Mouse (Mus musculus) E14TG2a.4 (cell line): ENCODE data around the gene Efcab11.

Experiments
- CTCF ChIP-seq: conservative IDR thresholded peaks from 2 replicates; pipeline ENCODE4 v1.5.1; 2014; ENCODE audit warnings: low read length
- NANOG ChIP-seq: IDR thresholded peaks from 2 replicates; pipeline ENCODE4 v1.6.1; 2014; ENCODE audit warnings: borderline replicate concordance, low read length, mixed read lengths
- POU5F1 ChIP-seq: IDR thresholded peaks from 2 replicates; pipeline ENCODE4 v1.6.1; 2014; ENCODE audit warnings: low read length, borderline replicate concordance

DNA sequence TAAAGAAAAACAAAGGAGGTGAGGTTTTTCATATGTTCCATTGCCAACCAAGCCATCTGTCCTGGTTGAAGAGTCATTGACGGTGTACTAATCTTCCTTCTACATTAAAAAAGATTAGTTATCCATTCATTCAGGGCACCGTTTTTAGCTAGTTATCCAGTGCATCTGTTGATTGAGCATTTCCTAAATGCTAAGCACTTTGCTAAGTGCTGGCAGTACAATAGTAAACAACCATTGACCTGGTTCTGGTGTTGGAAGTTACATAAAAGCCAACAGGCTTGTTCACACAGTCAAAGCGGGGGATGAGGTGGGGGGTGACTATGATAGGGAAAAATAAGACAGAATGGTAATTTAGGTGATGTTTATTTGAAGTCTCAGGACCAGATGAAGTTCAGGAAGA lies 35.4 kb upstream of the Efcab11 start:
- TF ChIP-seq CTCF (no peak), NANOG (no peak), POU5F1 (no peak)
